Mouse (Mus musculus): ENCODE measurements around the gene Wwp2.

Gene Wwp2

DNA sequence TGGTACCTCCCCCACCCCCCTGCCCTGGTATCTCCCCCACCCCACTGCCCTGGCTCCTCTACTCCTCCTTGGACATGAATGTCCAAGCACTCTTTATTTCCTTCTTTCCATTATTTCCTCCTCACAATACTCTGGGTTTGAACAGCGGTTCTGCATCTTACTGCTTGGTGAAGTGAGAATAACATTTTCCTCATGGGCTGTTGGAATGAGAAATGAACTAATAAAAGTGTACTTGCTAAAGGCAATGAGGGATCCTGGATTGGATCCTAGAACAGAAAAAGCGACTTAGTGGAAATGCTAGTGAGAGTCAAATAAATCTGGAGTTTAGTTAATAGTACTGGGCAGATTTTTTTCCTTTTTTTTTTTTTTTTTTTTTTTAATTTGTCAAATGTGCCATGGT, 77.1 kb downstream of the Wwp2 start:
- no peak for DNase-seq

DNA sequence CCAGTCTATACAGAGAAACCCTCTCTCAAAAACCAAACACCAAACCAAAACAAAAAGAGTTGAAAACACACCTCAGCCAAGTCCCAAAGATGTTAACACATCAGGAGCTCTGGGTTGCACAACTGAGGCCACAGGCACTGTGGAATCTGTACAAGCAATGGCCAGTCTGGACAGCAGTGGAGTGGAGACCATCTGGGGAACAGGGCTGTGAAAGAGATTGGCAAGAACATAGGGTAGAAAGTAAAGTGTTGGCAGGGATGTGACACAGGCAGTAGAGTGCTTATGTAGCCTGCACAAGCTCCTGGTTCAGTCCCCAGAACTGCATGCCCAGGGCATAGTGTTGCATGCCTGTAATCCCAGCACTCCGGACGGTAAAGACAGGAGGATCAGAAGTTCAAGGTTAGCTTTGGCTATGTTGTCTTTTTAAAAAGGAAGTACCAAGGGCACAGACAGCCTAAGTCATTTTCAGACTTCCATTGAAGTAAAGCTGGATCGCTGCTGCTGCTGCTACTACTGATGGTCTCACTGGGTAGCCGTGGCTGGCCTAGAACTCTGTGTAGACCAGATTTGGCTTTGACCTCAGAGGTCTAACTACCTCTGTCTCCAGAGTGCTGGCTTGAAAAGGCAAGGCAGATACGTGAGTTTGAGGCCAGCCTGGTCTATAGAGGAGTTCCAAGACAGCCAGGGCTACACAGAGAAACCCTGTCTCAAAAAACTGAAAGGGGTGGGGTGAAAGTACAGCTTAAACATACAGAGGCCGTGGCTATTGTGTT, 79.0 kb downstream of the Wwp2 start:
- no peak for DNase-seq

DNA sequence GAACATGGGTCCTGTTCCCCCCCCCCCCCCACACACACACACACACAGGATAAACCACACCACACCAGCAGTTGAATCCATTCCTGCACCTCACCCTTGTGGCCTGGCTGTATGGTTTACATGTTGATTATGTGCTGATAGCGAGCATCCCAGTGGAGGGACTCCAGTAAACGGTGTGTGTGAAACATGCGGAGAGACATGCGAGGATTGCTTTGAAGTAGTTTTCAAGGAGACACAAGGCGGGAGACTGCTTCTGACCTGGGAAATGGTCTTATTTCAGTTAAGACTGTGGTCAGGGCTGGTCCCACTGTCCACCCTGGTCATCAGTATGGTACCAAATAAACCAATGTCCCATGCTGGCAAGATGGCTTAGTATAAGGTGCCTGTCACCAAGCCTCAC, 82.6 kb downstream of the Wwp2 start:
- DNase-seq: no peak

DNA sequence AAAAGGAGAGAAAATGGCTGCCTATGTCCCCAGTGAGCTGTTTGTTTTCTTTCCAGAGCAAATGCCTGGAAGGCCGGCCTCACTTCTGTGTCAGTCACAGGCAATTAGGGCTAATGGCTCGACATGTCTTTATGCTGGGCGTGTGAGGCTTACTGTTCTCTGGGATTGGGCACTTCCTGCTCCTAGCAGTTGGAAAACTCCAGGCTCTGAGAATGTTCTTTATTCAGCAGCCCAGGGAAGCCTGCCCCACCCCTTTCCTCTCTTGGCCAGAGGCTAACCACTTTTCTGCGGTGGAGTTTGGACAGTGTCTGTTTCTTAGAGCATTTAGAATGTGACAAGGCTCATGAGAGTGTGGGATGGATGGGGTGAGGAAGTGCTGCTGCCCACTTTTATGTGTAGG, 83.7 kb downstream of the Wwp2 start:
- no peak for DNase-seq

DNA sequence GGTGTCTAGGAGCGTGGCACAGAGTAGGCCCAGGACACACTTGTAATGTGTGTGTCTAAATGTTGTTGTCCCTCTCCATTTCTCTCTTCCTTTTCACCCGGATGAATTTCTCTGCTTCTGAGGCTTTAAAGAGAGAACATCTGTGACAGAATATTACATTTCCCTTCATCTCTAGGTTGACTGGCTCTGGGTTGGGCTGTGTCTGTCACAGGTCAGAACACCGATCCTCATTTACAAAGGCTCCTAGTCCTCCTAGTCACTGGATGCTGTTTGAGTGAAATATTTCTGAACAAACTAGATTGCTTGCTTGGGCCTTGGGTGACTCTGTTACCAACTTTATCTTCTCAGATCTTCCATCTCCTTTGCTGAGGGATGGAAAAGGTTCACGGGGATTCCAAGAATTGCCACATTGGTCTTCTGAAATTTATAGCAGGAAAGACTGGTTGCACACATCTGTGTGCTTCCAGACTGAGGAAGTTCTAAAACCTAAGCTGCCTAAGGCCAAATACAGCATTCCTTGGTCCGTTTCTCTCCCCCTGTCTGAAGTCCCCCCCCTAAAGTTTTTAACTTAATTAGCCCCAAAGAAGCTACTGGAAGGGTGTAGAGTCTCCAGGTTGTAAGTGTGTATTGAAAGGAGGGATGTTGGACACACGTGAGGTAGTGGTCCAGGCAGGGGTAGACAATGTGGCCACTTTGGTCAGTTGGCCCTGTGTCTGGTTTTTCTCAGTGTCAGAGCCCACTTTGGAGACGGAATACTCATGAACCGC, 85.8 kb downstream of the Wwp2 start:
- no peak for DNase-seq

DNA sequence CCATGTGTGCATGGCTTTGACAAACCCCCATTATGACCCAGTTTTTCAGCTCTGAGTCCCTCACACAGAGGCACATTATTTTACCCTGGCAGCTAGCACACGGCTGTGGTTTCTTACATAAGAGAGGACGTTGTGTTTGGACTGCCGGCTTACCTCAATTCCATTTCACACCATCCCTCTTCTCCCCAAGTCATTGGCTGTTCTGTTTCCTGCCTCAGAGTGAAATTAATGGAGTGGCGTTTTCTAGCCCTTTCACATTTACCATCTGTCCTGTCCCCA, 86.3 kb downstream of the Wwp2 start:
- DNase-seq: no peak

DNA sequence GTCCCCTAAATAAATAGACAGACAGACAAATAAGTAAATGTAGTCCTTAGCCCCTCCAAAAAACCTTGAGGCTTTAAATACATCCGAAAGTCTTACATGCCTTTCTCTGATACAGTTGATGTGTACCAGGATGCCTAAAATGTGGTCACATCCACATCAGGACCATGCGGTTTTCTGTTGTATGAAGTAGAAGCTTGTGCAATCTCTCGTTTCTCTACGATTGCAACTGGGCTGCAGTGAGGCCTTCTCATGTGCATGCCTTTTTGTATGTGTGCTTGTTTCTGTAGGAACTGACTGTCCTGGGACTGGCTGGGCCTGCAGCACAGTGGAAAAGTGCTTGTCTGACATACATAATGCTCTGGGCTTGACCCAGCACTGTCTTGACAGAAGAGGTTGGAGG, 88.4 kb downstream of the Wwp2 start:
- no peak for DNase-seq

DNA sequence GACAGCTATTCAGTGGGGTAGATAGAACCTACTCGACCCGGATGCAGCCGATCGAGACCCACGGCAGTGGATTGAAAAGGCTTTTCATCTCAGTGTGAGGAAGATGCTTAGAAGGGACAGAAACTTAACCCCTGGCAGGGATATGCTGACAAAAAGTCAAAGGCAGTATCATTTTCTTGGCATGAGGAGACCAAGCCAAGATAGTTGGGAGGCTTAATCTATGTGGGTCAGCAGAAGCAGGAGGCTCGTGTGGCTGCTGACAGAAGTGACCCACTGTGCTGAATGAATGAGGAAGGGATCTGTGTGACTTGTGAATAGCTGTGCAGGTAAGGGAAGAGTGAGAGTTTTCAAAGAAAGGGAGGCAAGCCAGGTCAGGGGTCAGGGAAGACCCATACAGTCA, 92.6 kb downstream of the Wwp2 start:
- no peak for DNase-seq

DNA sequence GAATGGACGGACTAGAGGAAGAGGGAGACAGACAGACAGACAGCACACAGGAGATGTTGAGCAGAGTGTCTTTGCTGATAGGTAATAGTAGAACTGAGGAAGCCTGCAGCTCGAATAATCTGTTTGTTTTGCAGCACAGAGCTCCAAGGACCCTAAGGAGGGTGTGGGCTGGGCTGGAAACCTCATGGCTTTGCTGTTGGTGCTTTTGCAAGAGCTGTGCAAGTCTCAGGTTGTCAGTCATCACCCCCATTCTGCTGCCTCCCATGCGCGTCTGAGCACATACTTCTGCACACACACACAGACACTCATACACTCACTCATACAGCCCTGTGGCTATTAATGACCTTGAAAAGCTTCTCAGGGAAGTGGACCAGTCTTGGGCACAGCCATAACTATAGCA, 101.3 kb downstream of the Wwp2 start:
- no peak for DNase-seq

DNA sequence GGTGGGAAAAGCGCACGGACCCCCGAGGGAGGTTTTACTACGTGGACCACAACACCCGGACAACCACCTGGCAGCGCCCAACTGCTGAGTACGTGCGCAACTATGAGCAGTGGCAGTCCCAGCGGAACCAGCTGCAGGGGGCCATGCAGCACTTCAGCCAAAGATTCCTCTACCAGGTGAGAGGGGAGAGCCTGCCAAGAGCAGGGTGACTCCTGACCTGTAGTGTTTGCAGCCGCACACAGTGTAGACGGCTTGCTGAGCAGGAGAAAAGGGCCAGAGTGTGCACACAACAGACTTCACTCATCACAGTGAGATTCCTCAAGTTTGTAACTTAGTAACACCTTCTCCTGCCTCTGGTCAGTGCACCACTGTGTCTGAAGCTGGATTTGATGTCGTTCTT, 104.5 kb downstream of the Wwp2 start:
- DNase-seq: no peak

DNA sequence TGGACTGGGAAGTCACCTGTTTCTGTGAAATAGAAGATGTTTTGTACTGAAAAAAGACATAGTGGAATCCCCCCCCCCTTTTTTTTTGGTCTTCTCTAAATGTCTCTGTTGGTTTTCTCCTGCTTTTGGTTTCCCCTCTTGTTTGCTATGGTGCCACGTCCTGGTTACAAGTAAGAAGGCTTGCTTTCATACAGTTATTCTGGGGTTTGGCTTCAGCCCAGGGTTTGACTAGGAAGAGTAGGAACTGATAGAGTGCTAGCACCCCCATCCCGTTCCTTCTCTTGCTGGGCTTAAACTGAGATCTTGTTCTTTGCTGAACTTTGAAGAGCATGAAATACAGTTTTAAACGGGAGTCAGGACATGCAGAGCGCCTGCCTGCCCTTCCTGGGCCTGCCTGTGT, 105.2 kb downstream of the Wwp2 start:
- no peak for DNase-seq

DNA sequence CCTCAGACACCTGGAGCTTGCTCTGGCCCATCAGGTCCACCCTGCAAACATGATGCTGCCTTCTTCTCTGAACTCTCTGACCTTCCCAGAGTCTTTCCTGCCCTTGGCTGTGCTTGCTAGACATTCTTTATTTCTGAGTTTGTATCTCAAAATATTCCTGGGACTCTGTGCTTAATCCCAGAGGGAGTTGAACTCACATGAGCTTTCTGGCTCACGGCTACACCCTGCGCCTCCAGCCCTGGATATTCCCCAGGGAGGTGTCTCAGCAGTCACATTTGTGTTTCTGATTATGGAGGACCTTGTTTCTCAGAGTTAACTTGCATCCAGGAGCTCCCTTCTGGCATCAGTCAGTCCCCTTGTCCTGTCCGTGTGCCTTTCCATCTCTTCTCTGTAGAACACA, 106.0 kb downstream of the Wwp2 start:
- no peak for DNase-seq

DNA sequence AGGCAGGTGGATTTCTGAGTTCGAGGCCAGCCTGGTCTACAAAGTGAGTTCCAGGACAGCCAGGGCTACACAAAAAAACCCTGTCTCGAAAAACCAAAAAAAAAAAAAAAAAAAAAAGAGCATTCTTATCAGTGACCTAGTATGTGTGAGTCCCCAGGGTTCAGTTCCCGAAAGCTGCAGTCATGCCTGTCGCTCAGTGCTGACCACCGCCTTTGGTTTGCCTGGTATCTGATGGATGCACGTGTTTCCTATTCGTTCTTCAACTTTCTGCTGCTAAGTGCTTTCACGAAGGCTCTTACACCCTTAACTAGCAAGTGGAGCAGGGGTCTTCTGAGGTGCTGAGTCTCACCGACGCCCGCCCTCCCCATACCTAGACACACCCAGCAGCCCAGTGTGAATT, 107.5 kb downstream of the Wwp2 start:
- DNase-seq: no peak

DNA sequence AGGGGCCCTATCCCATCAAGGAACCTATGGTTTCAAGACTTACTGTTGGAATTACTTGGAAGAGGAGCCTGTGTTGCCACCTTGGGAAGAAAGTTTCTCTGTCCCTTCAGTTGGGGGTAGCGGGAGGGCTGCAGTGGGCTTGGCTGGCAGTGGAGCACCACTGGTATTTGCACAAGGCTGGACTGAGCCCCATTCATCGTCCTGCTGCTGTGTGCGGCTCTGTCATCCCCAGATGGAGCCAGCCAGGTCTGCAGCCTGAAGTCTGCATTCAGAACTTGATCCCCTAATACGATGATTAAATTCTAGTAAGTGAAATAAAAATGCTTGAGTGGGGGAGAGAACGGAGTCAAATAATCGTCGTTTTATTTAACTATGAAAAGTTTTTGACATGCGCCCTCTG, 108.0 kb downstream of the Wwp2 start:
- DNase-seq: no peak

DNA sequence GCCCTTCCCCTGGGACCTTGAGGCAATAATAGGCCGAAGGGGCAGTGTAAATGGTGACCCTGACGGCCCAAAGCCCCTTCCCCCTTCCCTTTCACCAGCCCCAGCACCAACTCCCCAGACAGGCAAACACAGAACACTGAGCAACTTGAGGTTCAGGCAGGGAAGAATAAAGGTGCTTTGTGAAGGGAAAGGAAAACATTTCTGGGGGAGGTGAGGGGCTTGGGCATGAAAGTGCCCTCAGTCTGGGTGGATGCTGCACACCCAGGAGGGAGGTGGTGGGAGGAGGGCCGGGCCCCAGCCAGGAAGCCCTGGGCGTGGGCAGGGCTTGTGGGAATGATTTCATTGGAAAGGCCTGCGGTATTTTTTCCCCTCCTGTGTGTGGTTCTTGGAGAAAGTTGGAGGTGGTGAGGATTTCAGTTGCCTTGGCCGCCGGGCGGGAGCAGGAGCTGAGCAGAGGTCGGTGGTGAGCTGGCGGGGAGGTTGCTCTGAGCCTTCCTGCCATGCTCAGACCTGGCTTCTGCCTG, 108.5 kb downstream of the Wwp2 start:
- DNase-seq: peak; percentile 23

DNA sequence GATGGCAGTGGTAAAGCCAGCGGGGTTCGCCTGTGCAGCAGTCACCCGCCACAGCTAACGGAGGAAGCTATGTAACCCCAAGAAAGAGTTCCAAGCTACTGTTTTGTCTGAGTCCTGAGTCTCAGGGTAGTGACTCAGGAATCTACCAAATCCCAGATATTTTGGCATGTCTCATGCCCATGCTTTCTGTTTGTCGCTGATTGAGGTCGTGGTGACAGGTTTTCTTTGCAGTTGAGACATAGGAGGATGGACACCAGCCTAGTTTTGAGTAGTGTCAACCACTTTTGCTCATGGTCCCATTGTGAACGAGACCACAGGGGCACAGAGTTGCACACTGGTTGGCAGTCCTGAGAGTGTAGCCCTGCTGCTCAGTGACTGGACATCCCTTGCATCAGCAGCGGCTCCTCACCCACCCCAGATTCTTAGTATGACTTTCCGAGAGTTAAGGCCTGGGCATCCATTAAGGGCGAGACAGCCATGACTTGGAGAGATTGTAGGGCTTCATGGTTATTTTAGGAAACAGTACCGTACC, 109.5 kb downstream of the Wwp2 start:
- DNase-seq: no peak

DNA sequence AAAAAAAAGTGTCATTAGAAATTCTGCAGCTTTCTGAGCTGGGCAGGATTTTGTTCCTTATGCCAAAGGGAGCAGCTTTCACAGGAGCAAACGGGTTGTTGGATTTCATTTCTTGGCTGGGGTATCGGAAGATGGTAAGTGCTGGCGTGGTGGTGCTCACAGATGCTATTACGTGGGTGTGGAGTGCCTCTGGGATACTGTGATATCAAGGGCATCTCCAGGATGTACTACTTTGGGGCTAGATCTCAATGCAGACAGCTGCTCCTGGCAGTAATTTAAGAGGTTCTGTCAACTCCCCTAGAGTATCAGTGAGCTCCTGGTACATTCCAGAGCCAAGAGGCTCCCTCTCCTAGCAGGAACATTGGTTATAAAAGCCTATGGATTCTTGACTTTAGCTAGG, 110.0 kb downstream of the Wwp2 start:
- DNase-seq: no peak

DNA sequence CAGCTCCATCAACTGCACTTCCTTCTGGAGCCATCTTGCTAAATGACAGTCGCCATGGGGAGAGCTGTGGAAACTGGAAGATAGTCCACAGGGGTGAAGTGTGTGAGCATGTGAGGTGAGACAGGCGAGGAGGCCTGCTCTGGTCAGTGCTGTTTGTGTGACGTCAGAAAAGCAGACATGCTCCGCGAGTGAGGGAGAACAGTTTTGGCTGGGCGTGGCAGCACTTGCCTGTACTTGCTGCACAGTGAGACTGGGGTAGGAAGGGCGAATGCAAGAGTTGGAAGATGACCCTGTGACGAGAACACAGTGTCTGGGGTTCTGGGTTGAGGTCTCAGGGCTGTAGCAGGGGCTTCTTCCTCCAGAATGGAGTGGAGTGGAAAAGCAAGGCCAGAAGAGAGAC, 110.7 kb downstream of the Wwp2 start:
- no peak for DNase-seq

DNA sequence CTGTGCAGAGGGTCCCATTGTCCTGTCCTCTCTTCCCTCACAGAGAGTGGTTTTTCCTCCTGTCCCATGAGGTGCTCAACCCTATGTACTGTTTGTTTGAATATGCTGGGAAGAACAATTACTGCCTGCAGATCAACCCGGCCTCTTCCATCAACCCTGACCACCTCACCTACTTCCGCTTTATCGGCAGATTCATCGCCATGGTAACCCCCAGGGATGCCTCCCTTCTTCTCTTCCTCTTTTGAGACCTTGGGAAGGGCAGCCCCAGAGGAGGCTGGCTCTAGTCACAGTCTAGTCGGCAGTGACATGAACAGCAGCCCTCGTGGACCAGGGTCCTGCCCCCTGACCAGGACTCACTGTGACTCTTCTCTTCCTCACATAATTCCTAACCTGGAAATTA, 116.1 kb downstream of the Wwp2 start:
- DNase-seq: no peak

DNA sequence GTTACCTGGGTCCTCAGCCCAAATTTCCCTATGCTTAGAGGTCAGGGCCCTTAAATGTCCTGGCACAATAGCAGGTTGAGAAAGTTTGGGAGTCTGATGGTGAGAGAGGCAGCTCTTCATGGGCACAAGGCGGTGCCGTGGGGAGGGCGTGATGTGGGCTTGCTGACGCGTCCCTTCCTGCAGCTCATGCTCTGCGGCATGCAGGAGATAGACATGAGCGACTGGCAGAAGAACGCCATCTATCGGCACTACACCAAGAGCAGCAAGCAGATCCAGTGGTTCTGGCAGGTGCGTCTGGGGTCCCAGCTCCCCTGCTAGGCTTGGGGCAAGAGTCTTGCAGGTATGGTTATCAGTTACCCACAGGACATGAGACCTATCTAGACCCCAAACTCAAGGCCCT, 119.1 kb downstream of the Wwp2 start:
- no peak for DNase-seq

DNA sequence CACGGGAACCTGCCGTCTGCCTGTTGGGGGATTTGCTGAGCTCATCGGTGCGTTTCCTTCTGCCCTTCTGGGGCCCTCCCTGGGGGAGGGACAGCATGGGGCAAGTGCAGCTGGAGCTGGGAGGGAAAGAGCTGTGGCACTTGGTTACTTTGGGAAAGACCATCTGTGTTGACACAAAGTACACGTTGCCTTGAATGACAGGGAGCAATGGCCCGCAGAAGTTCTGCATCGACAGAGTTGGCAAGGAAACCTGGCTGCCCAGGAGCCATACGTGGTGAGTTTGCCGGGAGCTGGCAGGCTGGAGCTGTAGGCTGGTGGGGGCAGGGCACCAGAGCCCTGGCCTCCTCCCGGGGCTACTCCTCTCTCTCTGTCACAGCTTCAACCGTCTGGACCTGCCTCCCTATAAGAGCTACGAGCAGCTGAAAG, 120.4 kb downstream of the Wwp2 start:
- no peak for DNase-seq

DNA sequence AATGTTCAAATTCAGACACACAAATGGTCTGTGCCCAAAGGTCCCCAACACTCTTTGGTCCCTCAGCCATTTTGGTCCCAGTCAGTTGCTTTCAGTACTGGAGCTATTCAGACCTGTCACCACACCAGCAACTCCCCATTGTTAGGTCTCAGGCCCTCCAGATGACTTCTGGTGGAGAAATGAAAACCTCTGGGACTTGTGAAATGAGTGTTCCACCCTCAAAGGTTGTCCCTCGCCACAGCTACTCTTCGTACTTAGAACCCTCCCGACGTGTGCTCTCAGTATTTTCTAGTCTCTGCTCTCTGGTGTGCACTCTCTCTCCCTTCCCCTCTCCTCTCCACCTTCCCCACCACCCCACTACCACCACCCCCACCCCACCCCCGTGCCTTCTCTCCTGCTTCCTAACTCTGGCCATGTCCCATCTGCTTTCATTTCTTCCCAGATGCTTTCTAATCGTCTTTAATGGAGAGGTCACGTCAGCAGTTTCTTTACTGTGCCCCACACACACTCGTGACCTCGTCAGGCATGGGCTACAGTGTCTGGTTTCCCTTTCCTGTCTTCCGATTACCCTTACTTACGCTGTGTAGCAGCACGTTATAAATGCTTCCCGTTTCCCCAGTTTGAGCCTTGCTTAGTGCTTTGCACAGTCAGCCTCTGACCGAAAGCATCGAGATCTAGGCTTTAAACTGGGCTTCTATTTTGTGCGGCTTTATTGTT, 124.8 kb downstream of the Wwp2 start:
- peak; percentile 25 for DNase-seq

DNA sequence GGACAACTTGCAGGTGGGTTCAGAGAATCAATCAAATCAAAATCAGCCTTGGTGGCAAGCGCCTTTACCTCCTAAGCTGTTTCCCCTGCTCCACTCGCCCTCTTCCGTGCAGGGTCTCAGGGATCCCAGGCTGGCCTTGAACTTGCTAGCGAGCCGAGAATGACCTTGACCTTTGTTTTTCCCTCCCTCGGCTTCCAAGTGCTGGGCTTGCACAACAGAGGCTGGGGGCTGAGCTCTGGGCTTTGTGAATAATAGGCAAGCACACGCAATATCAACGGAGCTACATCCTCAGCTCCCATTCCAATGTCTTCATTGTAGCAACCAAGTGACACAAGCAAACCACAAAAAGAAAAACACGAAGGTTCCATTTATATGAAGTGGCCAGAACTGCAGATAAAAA, 126.0 kb downstream of the Wwp2 start:
- DNase-seq: no peak

DNA sequence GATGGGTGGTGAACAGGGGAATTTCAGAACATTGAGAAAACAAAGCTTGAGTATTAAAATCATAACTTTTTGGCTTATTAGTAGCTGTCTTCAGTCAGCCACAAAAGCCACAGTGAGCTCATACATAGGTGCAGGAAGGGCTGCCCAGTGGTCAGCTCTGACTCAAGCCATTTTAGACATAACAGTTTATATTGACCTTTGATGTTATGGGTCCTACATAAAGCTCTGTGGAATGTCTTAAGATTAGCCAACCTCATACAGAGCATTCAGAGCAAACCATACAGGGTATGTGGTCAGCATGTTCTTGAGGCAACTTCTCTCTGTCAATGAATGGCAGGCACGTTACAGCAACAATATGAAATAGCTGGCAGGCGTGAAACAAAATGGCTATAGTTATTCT, 134.9 kb downstream of the Wwp2 start:
- no peak for DNase-seq

All from liver (tissue).